Mouse (Mus musculus) thymus, adult 2 months (tissue): ENCODE data around the gene Plac9b.
"Not testable (repeated sequence)": the region's sequence is repeated elsewhere in the genome, so short reads cannot be mapped to it uniquely, and the experiment has no call there.

Experiments used
- CTCF ChIP-seq: fragments of 200-500 bp; IDR thresholded peaks from 2 replicates; pipeline ENCODE4 v1.5.1; 2012; ENCODE audit warnings: mild to moderate bottlenecking, control low read depth, low read length, moderate library complexity, borderline replicate concordance; ENCODE audit not compliant: control insufficient read depth, poor library complexity, insufficient read depth; ENCODE audit errors: extremely low read depth
- POLR2A ChIP-seq: fragments of 200-500 bp; IDR thresholded peaks from 2 replicates; pipeline ENCODE4 v1.6.1; 2012; ENCODE audit warnings: mild to moderate bottlenecking, low read length, control low read depth, moderate library complexity; ENCODE audit not compliant: control insufficient read depth, poor library complexity, insufficient read depth; ENCODE audit errors: extremely low read depth

- TF ChIP-seq CTCF, POLR2A: not testable (repeated sequence)
Observed at GRCm38 (mm10) chr14:26206926-26207247, 24.6 kb upstream of the Plac9b start, which contains the start of gene Tmem254b.
